Mouse (Mus musculus): ENCODE results near the gene Gm5426.
A peak's percentile ranks its signal among the peaks of the same experiment; 100 is the strongest.
"Not testable (repeated sequence)": the region's sequence is repeated elsewhere in the genome, so short reads cannot be mapped to it uniquely, and the experiment has no call there.

Gene Gm5426

GRCm38 (mm10) chr10:96139274-96139673 lies 2.9 kb downstream of the Gm5426 start:
- DNase-seq: not testable (repeated sequence)

- no peak for DNase-seq
Observed at GRCm38 (mm10) chr10:96146578-96146977, 10.2 kb downstream of the Gm5426 start.

- peak; percentile 38 for DNase-seq
Observed at GRCm38 (mm10) chr10:96148250-96148699, 11.9 kb downstream of the Gm5426 start.

GRCm38 (mm10) chr10:96150401-96151116 lies 14.2 kb downstream of the Gm5426 start:
- DNase-seq: no peak

GRCm38 (mm10) chr10:96153315-96153714 lies 16.9 kb downstream of the Gm5426 start:
- DNase-seq: no peak

- no peak for DNase-seq
Observed at GRCm38 (mm10) chr10:96162975-96163706, 26.7 kb downstream of the Gm5426 start.

- no peak for DNase-seq
Observed at GRCm38 (mm10) chr10:96163791-96164190, 27.4 kb downstream of the Gm5426 start.

- no peak for DNase-seq
Observed at GRCm38 (mm10) chr10:96165260-96165659, 28.9 kb downstream of the Gm5426 start.

- no peak for DNase-seq
Observed at GRCm38 (mm10) chr10:96168998-96169397, 32.6 kb downstream of the Gm5426 start.

GRCm38 (mm10) chr10:96171546-96171945 lies 35.1 kb downstream of the Gm5426 start:
- DNase-seq: no peak

- DNase-seq: no peak
Observed at GRCm38 (mm10) chr10:96172964-96173363, 36.6 kb downstream of the Gm5426 start.

- DNase-seq: no peak
Observed at GRCm38 (mm10) chr10:96173771-96174170, 37.4 kb downstream of the Gm5426 start.

- no peak for DNase-seq
Observed at GRCm38 (mm10) chr10:96176916-96177315, 40.5 kb downstream of the Gm5426 start.

GRCm38 (mm10) chr10:96180554-96181397 lies 44.4 kb downstream of the Gm5426 start:
- DNase-seq: no peak

GRCm38 (mm10) chr10:96181398-96181790 lies 45.0 kb downstream of the Gm5426 start:
- DNase-seq: no peak

GRCm38 (mm10) chr10:96181883-96182628 lies 45.7 kb downstream of the Gm5426 start:
- no peak for DNase-seq

- no peak for DNase-seq
Observed at GRCm38 (mm10) chr10:96185026-96185425, 48.6 kb downstream of the Gm5426 start.

- no peak for DNase-seq
Observed at GRCm38 (mm10) chr10:96185601-96186000, 49.2 kb downstream of the Gm5426 start.

All from right cerebral cortex, postnatal 14 days (tissue).